Mouse (Mus musculus): ENCODE data around the gene Pde2a.

DNA sequence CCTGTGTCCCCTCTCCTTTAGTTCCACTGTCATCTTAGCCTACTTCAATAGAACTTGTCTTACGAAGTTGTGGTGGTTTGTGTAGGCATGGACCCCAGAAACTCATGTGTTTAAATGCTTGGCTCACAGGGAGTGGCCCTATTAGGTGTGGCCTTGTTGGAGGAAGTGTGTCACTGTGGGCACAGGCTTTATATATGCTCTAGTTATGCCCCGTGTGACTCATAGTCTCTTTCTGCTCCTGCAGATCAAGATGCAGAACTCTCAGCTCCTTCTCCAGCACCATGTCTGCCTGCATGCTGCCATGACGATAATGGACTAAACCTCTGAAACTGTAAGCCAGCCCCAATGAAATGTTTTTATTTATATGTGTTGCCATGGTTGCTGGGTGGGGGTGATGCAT, 126.2 kb downstream of the Pde2a start:
- TF ChIP-seq RCOR1 (conservative IDR thresholded peaks at IDR 0.05; ENCODE audit: low read depth, low read length), result no peak
- no peak for TF ChIP-seq POLR2A (IDR thresholded peaks at IDR 0.05; ENCODE audit: low read depth, low read length)
- no peak for TF ChIP-seq ZC3H11A (IDR thresholded peaks at IDR 0.05; ENCODE audit: low read depth, low read length)
- no peak for TF ChIP-seq CTCF (conservative IDR thresholded peaks at IDR 0.05 in 1 of 2, IDR thresholded peaks at IDR 0.05 in 1 of 2; ENCODE audit: low read depth in 2 of 2, low read length in 2 of 2)
- TF ChIP-seq MEF2A (IDR thresholded peaks at IDR 0.05; ENCODE audit: borderline replicate concordance, low read depth, low read length), result no peak
- TF ChIP-seq SIN3A (IDR thresholded peaks at IDR 0.05; ENCODE audit: low read length), result no peak
- TF ChIP-seq EP300 (IDR thresholded peaks at IDR 0.05; ENCODE audit: low read length), result no peak
- no peak for TF ChIP-seq ZNF384 (IDR thresholded peaks at IDR 0.05; ENCODE audit: low read depth, low read length)
- TF ChIP-seq TBP (conservative IDR thresholded peaks at IDR 0.05; ENCODE audit: low read depth, low read length), result no peak
- TF ChIP-seq NRF1 (IDR thresholded peaks at IDR 0.05; ENCODE audit: low read depth, low read length), result no peak
- TF ChIP-seq MYC (IDR thresholded peaks at IDR 0.05; ENCODE audit: low read depth, low read length), result no peak

Data from CH12.LX (cell line).